Mouse (Mus musculus) heart, adult 2 months (tissue): ENCODE data around the gene Ciz1.

ENCODE experiments used
- CTCF ChIP-seq: fragments of 200-600 bp; IDR thresholded peaks from 2 replicates; pipeline ENCODE4 v1.8.1; 2022; ENCODE audit warnings: antibody characterized with exemption, mild to moderate bottlenecking, moderate library complexity
- POLR2A ChIP-seq: fragments of 200-500 bp; IDR thresholded peaks from 2 replicates; pipeline ENCODE4 v1.6.1; 2011; ENCODE audit warnings: mild to moderate bottlenecking, low read depth, low read length, control low read depth; ENCODE audit not compliant: insufficient read depth

DNA sequence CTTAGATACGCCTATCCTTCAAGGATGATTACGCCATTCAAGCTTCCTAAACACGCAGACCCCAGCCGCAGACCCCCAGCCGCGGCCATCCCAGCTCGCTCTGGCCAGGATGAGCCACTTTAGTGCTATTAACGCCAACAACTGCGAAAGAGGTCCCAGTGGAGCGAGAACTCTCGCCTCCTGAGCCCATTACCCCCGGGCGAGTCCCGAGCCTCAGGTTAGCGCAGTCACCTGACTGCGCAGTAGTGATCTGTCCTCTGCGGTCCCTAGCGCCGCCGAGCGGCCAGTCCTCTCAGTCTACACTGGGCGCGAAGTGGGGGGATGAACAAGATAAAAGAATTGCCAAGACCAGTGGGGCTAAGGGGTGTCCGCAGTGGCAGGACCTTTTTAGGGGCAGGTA, 9.3 kb downstream of the Ciz1 start:
- peak; percentile 53; the same call in 1 of the 2 replicates for TF ChIP-seq POLR2A
- TF ChIP-seq CTCF = peak; percentile 75
